Mouse (Mus musculus) embryo, embryonic 10.5 days (tissue): ENCODE data around the gene Smim23.
A peak's percentile ranks its signal among the peaks of the same experiment; 100 is the strongest.

Experiments used
- DNase-seq: peaks from one replicate; pipeline ENCODE4 v3.0.0-alpha.2; 2015; ENCODE audit warnings: low spot score

Smim23 gene

GRCm38 (mm10) chr11:32824505-32824904 is at the start of gene Smim23:
Gene Smim23 (minus strand): TSS chr11:32824605.
- DNase-seq = no peak

GRCm38 (mm10) chr11:32868619-32869383 is 44.4 kb upstream of the Smim23 start:
- DNase-seq = no peak

- no peak for DNase-seq
These were observed 40.2 kb upstream of the Smim23 start for GRCm38 (mm10) chr11:32864615-32865014.

GRCm38 (mm10) chr11:32857418-32857879 is 33.0 kb upstream of the Smim23 start:
- DNase-seq = peak; percentile 47

GRCm38 (mm10) chr11:32846682-32847222 is 22.3 kb upstream of the Smim23 start:
- no peak for DNase-seq

GRCm38 (mm10) chr11:32841169-32841568 is 16.8 kb upstream of the Smim23 start:
- DNase-seq = no peak

- DNase-seq = no peak
These were observed 15.9 kb upstream of the Smim23 start for GRCm38 (mm10) chr11:32840256-32840655.

GRCm38 (mm10) chr11:32835022-32835421 is 10.6 kb upstream of the Smim23 start:
- DNase-seq = no peak

GRCm38 (mm10) chr11:32834367-32834918 is 10.0 kb upstream of the Smim23 start:
- DNase-seq = peak; percentile 39

- no peak for DNase-seq
These were observed 6.8 kb downstream of the Smim23 start for GRCm38 (mm10) chr11:32817566-32817965.

- no peak for DNase-seq
These were observed 10.1 kb downstream of the Smim23 start for GRCm38 (mm10) chr11:32814286-32814685.

GRCm38 (mm10) chr11:32809091-32809490 is 15.3 kb downstream of the Smim23 start:
- DNase-seq = no peak

GRCm38 (mm10) chr11:32805958-32806357 is 18.4 kb downstream of the Smim23 start:
- DNase-seq = peak; percentile 74

GRCm38 (mm10) chr11:32803658-32804057 is 20.7 kb downstream of the Smim23 start:
- no peak for DNase-seq

- DNase-seq = no peak
These were observed 22.7 kb downstream of the Smim23 start for GRCm38 (mm10) chr11:32801715-32802114.

- DNase-seq = peak; percentile 35
These were observed 23.5 kb downstream of the Smim23 start for GRCm38 (mm10) chr11:32800929-32801375.

GRCm38 (mm10) chr11:32798445-32798844 is 26.0 kb downstream of the Smim23 start:
- DNase-seq = no peak

GRCm38 (mm10) chr11:32794759-32795445 is 29.5 kb downstream of the Smim23 start:
- DNase-seq = no peak

GRCm38 (mm10) chr11:32786201-32786600 is 38.2 kb downstream of the Smim23 start:
- no peak for DNase-seq

- DNase-seq = no peak
These were observed 38.7 kb downstream of the Smim23 start for GRCm38 (mm10) chr11:32785591-32786147.

GRCm38 (mm10) chr11:32782724-32783123 is 41.7 kb downstream of the Smim23 start:
- DNase-seq = no peak
